Mouse (Mus musculus): ENCODE data around the gene Gm20854. TPM values are rescaled to one million over a fixed set of nuclear protein-coding genes. Genes with fewer than 3 reads are reported as not detected.

Gene Gm20854
- not detected for polyA plus RNA-seq (2017; shearing (Covaris generic))

GRCm38 (mm10) chrY:85530808-85531207 is at the start of gene Gm20854:
Gene Gm20854, minus strand, starts transcription at chrY:85530908.

Measured in effector memory CD4-positive, alpha-beta T cell, adult 7 months (primary cell).